Mouse (Mus musculus): ENCODE measurements around the gene Hcn3.

- no peak for TF ChIP-seq CTCF (IDR thresholded peaks at IDR 0.05; ENCODE audit: low read depth)
- no peak for TF ChIP-seq EP300 (optimal IDR thresholded peaks at IDR 0.05)
Measured at GRCm38 (mm10) chr3:89147101-89147978, 12.7 kb downstream of the Hcn3 start.
